Mouse (Mus musculus) adipocyte (in vitro differentiated cells): ENCODE measurements around the gene Zfand2a.
A peak's percentile ranks its signal among the peaks of the same experiment; 100 is the strongest.

Experiments
- DNase-seq: peaks from one replicate; pipeline ENCODE4 v3.0.0-alpha.2; 2016; ENCODE audit warnings: low spot score

Zfand2a gene

GRCm38 (mm10) chr5:139484185-139484814, at the start of gene Zfand2a:
Zfand2a (minus strand) TSS chr5:139484549.
- DNase-seq = peak; percentile 100

- no peak for DNase-seq
Measured at GRCm38 (mm10) chr5:139528851-139529250, 44.5 kb upstream of the Zfand2a start.

DNA sequence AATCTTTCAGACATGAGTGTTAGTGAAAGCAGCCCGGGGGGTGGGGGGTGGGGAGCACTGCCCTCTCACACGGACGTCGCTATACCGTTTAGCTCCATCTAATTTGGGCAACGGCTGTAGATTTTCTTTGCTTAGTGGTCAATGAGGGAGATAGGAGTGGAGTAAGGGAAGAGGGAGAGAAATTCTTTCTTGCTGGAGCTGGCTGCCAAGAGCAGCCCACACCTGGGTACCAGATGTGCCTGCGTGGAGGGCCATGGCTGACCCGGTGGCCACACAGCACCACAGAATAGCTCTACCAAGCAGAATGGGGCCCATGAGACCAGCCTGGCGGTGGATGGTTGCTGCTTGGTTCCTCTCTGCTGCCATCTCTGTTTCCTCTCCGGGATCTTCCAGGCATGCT, 37.6 kb upstream of the Zfand2a start:
- DNase-seq = no peak

GRCm38 (mm10) chr5:139520069-139520834, 35.9 kb upstream of the Zfand2a start:
- no peak for DNase-seq

- no peak for DNase-seq
Measured at GRCm38 (mm10) chr5:139516281-139516680, 31.9 kb upstream of the Zfand2a start.

GRCm38 (mm10) chr5:139512201-139512600, 27.9 kb upstream of the Zfand2a start:
- no peak for DNase-seq

DNA sequence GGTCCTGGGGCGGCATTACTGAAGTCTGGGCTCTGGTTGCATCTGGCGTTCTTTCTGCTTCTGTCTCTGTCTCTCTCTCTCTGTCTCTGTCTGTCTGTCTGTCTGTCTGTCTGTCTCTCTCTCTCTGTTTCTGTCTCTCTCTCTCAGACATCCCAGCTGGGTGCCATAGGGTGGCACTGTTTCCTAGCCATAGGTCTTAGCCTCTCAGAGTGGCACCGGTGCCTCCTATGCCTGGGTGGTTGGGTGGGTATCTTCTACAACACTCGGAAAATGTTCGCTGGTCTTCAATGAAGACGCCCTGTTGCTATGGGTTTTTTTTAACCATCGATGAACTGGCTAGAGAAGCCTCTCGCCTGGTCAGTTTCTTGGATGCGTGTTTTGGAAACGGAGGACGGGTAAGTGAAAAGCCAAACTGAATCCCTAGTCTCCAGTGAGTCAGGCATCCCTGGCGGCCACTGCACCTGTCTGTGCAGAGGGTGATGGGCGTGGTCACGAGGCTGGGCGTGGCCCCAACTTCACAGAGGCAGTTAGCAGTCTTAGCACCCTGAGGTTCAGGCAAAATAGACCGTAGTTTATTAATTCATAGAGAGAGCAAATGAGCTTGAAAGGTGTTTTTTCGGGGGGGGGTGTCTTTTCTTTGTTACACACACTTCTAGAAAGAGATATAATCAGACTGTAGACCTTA, 26.5 kb upstream of the Zfand2a start:
- DNase-seq = no peak

GRCm38 (mm10) chr5:139506207-139506606, 21.9 kb upstream of the Zfand2a start:
- DNase-seq = no peak

DNA sequence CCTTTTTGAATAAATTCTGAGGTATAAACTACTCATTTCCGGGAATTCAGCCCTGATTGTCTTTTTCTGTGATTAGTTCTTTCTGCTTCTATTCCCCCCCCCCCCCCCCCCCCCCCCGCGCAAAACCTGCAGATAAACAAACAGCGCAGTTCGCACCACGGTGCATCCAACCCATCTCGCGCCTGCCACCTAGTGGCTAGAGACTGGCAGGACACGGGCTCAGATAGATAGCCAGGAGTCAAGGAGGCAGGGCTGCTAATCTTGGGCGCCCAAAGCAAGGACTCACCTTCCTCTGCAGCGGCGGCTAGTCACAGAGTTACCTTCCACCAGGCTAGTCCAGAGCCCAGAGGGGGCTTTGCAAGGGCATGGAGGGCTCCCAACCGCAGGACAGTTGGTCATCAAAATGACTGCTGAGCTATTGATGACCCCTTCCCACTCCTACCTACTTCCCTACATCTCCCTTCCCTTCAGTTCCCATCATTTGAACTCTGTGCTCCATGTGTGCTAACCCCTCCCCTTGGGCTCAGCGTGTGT, 20.8 kb upstream of the Zfand2a start:
- peak; percentile 90 for DNase-seq

DNA sequence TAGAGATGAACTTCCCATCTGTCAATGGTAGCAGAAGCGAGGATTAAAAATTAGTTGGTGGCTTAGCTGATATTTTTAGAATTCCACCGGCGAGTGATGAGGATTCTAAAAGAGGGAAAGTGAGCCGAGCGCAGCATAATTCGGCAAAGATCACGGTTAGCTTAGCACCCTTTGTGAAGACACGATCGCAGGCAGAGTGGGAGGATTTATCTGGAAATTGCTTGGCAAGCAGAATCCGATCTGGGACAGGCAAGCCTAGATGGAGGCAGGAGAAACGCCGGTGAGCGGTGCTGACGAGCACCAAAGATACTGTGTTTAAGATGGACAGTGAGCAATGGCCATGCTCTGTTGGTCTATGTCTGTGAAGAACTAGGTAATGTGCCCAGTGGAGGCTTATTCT, 17.9 kb upstream of the Zfand2a start:
- no peak for DNase-seq

- DNase-seq = no peak
Measured at GRCm38 (mm10) chr5:139498791-139499190, 14.4 kb upstream of the Zfand2a start.

DNA sequence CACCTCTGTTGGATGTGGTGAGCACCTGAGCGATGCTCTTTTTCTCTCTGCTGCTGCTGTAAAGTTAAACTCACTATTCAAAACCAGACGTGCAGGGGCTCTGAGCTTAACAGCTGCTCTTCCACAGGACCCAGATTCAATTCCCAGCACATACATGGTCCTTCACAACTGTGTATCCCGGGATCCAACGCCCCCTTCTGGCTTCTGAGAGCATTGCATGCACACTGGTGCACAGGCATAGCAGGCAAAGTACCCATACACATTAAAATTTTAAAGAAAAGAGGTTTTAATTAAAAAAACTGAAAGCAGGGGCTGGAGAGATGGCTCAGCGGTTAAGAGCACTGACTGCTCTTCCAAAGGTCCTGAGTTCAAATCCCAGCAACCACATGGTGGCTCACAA, 12.6 kb upstream of the Zfand2a start:
- no peak for DNase-seq

GRCm38 (mm10) chr5:139495019-139495669, 10.8 kb upstream of the Zfand2a start:
- peak; percentile 38 for DNase-seq

DNA sequence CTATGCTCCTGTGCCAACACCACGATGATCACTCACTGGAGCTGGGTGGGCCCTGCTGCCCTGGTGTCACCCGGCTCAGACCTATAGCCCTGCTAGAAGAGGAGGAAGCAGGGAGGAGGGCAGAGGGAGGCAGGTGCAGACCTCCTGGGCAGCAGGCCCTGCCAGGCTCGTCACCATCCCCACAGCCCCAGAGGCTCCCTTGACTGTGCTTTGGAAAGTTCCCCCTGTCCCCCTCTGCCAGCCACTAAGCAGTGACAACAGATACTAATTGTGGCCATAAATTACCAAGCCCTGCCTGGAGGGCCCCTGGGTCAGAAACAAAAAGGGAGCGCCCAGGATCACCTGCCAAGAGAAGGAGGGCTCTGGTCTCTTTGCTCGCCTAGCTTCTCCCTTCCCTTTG, 9.3 kb upstream of the Zfand2a start:
- no peak for DNase-seq

- DNase-seq = no peak
Measured at GRCm38 (mm10) chr5:139491348-139491747, 7.0 kb upstream of the Zfand2a start.

DNA sequence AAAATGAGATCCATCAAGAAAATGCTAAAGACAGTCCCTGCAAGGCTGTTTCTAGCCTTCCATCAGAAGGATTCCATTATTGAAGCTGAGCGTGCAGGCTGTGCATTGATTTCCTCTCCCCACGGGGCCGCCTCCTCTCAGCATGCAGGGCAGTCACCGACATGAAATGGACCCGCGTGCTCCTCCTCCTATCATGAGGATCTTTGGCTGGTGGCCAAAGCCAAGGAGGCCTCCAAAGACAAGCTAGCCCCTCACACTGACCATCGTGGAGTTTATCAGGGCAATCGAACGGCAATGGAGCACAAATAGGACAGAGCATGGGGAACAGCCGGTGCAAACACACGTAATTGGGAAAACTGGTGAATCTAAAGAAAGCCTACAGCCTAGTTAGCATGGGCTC, 5.8 kb upstream of the Zfand2a start:
- no peak for DNase-seq

DNA sequence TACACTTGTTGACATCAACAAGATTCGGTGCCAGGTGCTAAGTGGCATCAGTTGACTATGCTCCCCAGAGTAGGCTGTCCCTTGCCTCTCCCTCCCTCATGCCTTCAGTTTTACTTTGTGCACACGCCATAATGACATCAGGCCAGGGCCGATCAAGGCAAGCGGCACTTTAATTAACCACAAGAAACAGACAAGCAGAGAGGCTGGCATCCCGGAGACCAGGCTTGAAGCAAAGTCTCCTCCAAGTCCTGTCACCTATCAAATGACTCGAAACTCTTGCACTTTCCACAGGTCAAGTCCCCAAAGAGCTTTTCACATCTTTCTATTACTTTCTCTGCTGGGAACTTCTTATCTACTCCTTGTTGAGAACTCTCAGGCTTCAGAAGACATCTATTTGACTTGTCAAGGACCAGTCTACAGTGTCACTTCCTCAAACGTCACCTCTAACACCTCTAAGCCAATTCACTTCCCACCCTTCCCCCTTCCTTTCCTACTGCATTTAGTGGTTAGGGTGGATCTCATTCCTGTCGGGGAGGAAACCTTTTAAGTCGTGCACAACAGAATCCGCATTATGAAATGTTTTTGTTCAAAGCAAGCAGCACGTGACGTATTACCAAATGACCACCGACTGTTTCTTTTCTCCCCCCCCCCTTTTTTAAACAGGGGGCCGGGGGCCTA, 1.0 kb downstream of the Zfand2a start:
- no peak for DNase-seq

DNA sequence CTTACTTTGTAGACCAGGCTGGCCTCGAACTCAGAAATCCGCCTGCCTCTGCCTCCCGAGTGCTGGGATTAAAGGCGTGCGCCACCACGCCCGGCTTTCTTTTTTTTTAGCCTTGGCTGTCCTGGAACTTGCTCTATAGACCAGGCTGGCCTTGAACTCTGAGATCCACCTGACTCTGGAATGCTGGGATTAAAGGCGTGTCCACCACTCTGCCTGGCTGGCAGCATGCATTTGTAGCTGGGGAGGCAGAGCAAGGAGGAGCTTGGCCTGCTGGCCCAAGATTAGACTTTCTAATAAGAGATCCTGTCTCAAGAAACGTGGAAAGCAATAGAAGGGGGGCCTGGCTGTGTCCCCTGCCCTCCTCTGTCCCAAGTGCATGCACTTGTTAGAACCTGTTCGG, 3.9 kb downstream of the Zfand2a start:
- DNase-seq = no peak

GRCm38 (mm10) chr5:139479088-139479487, 5.3 kb downstream of the Zfand2a start:
- peak; percentile 24 for DNase-seq

- DNase-seq = no peak
Measured at GRCm38 (mm10) chr5:139474741-139475140, 9.6 kb downstream of the Zfand2a start.

DNA sequence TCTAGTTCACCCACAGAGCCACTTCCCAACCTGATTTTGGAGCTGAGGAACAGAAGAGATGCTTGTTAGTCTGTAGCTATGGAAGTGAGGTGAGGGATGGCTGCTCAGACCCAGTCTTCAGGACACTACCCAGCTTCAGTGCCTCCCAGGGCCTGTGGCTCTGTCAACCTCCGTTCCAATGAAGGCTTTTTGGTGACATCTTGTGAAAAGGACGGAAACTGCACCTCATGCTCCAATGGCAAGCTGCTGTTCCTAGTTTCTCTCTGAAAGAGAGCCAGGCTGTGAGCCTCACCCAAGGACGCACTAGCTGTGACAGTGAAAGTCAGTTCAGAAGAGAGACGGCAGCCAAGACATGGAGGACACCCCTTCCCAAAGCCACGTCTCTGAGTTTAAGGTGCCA, 16.4 kb downstream of the Zfand2a start:
- DNase-seq = peak; percentile 82

DNA sequence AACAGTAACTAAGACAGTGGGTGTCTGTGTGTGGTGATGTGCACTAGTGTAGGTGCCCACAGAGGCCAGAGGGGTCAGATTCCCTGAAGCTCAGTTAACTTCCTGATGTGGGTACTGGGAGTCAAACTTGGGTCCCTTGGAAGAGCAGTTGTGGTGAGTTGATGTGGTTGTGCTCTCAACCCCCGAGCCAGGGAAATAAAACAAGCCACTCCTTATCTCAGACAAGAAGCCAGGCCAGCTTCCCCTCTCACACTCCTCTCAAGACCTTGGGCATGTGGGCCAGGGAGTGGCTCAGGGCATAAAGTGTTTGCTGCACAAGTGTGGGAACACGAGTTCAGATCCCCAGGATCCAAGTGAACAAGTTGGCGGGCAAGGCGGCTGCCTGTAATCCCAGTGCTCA, 17.5 kb downstream of the Zfand2a start:
- DNase-seq = no peak
